Mouse (Mus musculus): Measurements from ENCODE around the gene Terf2. TPM values are rescaled to one million over a fixed set of nuclear protein-coding genes. Genes with fewer than 3 reads are reported as not detected.
"Not testable (repeated sequence)": the region's sequence is repeated elsewhere in the genome, so short reads cannot be mapped to it uniquely, and the experiment has no call there.

The Terf2 gene
- total RNA-seq, 4 experiments from 2014 or later = 20.6 to 38.9 (median 30.3) TPM

- no peak for DNase-seq
Observed at GRCm38 (mm10) chr8:107114150-107115007, 18.0 kb upstream of the Terf2 start.

GRCm38 (mm10) chr8:107113209-107113608 is 16.9 kb upstream of the Terf2 start:
- no peak for DNase-seq

GRCm38 (mm10) chr8:107111340-107112105 is 15.2 kb upstream of the Terf2 start:
- no peak for DNase-seq

GRCm38 (mm10) chr8:107110629-107111330 is 14.4 kb upstream of the Terf2 start:
- DNase-seq = no peak

- DNase-seq = no peak
Observed at GRCm38 (mm10) chr8:107109816-107110435, 13.6 kb upstream of the Terf2 start.

- DNase-seq = no peak
Observed at GRCm38 (mm10) chr8:107108978-107109720, 12.8 kb upstream of the Terf2 start.

- not testable (repeated sequence) for DNase-seq
Observed at GRCm38 (mm10) chr8:107108089-107108488, 11.7 kb upstream of the Terf2 start.

- DNase-seq = peak; percentile 60
Observed at GRCm38 (mm10) chr8:107104547-107104946, 8.2 kb upstream of the Terf2 start.

GRCm38 (mm10) chr8:107100635-107101034 is 4.3 kb upstream of the Terf2 start:
- DNase-seq = no peak

GRCm38 (mm10) chr8:107095717-107096365 is 506 bp downstream of the Terf2 start:
- no peak for DNase-seq

- DNase-seq = no peak
Observed at GRCm38 (mm10) chr8:107090531-107090930, 5.8 kb downstream of the Terf2 start.

- DNase-seq = no peak
Observed at GRCm38 (mm10) chr8:107088526-107089063, 7.8 kb downstream of the Terf2 start.

GRCm38 (mm10) chr8:107086018-107086417 is 10.3 kb downstream of the Terf2 start:
- DNase-seq = no peak

GRCm38 (mm10) chr8:107085358-107085757 is 11.0 kb downstream of the Terf2 start:
- DNase-seq = no peak

GRCm38 (mm10) chr8:107076239-107076888 is 20.0 kb downstream of the Terf2 start:
- no peak for DNase-seq

- no peak for DNase-seq
Observed at GRCm38 (mm10) chr8:107074128-107074527, 22.2 kb downstream of the Terf2 start.

GRCm38 (mm10) chr8:107073706-107074105 is 22.6 kb downstream of the Terf2 start:
- DNase-seq = no peak

GRCm38 (mm10) chr8:107065511-107066496 is 30.5 kb downstream of the Terf2 start, which contains the start of gene Tmed6:
Gene Tmed6 (minus strand): TSS chr8:107065644.
- no peak for DNase-seq

- no peak for DNase-seq
Observed at GRCm38 (mm10) chr8:107062613-107063012, 33.7 kb downstream of the Terf2 start.

Data from adrenal gland, adult 8-10 months (tissue).